Mouse (Mus musculus) adipocyte (in vitro differentiated cells): Measurements from ENCODE around the gene Dido1.

ENCODE experiments used
- DNase-seq: peaks from one replicate; pipeline ENCODE4 v3.0.0-alpha.2; 2016; ENCODE audit warnings: low spot score

The Dido1 gene

DNA sequence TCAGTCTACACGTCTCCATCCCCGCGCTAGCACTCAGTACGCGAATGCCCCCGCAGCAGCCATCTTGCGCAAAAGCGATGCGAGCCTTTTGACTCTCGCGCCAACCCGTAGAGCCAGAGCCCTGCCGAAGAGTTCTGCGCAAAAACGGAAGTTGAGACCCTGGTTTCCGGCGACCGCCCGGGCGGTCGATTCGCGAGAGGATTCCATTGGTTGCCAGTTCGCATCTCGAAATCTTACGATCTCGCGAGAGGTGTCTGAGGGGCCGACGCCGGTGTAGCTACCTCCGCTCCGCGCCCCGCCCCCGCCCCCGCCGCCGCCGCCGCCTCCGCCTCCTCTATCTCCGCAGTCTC, at the start of gene Dido1, which contains the start of gene Gid8:
Gene Dido1 (minus strand): TSS at position 77 of the 350 bp plus-strand sequence.
Gene Gid8 (plus strand): TSS at position 195 of the 350 bp plus-strand sequence.
- peak; percentile 99 for DNase-seq

DNA sequence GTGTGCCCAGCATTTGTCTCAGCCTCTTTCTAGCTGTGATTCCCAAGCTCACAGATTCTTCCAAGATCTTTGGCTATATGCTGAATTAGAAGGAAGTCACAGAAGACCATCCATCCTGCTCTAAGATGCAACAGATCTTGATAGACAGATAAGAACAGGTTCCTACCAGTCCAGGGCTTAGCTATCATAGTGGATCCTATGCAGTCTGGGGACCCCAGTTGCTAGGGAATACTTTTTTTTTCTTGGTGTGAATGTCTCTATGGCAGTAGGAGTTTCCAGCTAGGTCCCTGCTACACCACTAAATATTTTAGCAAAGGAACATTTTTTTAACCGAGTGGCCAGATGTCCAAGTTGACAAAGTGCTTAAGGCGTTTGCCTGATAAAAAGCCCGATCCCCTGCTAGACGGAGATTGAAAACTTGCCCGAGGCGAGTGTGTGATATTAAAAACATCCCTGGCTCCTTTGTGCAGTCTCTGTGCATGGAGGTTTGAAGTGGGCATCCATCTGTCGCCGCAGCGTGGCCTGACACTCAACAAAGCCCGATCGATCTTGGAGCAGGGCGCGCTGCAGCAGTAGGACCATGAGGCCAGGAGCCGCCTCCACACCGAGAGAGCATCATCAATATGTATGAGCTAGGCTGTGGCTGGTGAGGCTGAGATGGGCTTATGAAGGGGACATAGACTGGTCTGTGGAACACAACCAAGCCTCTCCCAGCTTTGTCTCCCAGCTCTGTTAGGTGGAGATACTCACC, 48.9 kb upstream of the Dido1 start:
- DNase-seq: no peak

DNA sequence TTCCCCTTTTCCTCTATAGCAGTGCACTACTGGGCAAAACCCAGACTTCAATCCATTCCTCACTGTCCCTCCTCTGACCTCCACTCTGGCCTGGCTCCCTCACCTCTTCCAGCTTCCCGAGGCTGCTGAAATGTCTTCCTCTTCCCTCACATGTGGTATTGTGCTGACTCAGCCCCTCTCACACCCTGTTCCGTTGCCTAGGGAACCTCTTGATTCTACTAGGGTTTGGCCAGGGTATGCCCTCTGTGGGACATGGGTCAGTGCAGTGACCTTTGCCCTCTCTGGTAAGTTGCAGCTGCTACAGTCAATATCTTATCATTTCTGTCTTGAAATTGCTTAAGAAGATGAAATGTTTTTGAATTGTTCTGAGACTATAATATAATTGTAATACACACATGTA, 47.0 kb upstream of the Dido1 start:
- no peak for DNase-seq

DNA sequence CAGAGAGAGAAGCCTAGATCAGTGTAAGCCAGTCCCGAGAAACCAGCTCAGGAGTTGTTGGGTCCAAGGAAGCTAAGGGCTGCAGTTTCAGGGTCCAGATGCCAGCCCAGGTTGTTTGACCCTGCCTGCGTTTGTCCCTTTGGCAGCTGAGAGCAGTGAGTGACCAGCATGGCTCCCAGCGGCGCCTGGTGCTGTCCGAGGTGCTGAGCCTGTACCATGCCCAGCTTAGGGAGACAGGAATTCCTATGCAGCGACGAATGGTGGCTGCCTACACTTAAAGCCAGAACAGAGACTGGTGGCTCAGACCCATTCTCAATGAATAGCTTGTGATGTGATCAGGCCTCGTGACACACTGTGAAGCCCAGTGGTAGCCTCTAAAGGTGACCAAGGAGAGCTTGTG, 46.1 kb upstream of the Dido1 start:
- peak; percentile 68 for DNase-seq

DNA sequence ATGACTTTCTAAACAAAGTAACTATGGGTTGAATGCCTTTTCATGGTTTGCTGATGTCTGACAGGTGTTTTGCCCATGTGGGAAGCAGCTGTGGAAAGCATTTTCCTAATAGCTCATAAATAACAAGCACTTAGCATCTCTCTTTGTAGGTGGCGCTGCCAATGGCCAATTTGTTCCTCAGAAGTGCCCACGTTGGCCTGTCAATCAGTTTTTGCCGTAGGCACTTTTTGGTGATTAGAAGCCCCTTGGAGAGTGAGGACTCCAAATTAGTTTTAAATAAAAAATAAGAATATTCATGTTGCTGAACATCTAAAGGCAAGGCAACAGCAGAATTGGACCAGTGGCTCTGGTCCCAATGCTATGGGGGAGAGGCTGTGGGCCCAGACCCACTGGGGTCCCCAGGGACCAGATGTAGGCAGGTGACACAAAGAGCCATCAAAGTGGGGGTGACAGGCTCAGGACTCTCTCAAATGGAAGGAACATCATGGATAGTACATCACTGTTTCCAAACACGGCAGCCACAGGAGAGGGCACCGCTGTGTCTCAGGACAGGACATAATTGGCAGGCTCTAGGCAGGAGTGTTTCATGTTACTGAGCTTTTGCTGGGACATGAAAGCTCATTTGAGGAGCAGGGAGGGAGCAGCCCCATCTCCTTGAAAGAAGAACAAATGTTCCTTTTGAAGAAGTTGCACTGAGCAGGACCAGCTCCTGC, 45.3 kb upstream of the Dido1 start:
- DNase-seq: no peak

DNA sequence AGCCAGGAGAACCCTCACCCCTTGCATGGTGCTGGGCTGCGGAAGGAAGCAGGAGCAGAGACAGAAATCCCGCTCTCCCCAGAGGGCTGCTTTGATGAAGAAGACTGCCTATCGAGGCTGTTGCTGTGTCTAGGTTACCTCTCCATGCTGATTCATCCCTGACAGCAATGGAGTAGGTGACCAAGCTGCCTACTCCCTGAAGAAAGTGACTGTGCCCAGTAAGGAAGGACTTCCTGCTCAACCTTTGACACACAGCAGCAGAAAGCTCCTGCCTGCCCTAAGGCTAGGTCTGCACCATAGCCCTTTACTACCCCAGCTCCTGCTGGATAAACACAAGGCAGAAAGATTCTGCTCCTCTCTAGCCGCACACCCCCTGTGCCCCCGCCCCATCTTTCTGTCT, 39.1 kb upstream of the Dido1 start:
- DNase-seq: no peak

DNA sequence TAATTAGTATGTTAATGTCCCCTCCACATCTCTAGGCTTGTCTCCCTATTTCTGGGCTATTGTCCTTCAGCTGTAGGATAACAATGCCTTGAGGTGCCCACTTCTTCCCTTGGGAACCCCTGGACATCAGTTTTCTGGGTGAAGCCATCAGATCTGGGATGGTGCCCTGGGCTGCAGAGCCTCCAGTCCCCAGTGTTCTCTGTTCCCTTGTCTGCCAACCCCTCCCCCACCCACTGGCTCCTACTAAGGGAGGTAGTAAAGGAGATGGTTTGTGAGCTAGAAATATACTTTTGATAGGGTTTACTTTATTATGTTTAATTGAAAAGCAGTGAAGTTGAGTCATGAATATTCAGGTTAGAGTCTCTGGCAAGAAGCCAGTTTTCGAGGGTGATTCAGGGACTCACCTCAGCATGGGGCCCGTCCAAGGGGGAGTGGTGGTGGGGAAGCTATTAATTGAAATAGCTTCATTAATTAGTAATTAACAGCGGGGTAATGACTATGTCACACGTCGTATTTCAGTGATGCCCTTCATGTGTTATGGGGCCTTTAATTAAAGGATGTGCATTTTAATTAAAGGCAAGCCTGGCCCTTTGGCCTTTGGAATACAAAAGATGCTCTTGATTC, 36.9 kb upstream of the Dido1 start:
- DNase-seq: no peak

DNA sequence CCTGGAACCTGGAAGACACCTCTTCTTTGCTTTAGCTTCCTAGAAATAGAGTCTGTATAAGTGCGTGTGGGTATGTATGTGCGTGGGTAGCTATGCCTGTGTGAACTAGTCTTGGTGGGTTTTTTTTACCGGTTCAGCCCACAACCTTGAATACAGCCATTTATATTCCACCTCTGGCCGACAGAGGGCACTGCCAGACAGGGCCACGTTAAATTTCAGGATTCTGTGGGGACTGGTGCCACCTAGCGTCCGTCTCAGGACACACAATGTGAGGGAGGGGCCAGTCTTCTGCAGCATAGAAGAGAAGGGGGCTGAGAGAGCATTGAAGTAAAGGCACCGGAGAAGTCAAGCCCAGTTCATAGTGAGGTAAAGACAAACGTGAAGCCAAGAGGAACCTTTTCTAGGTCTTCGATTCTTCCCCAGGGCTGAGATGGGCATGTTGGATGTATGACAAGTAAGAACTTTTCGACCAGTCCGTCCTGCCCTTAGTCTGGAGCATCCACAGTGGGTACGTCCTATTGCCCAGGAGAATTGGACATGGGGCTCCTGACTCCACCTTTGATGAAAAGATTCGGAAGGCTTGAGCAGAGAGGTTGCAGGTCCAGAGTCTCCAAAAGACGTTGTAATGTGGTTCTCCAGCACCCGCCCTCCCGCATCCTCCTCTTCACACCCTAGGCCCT, 35.6 kb upstream of the Dido1 start:
- peak; percentile 91 for DNase-seq

DNA sequence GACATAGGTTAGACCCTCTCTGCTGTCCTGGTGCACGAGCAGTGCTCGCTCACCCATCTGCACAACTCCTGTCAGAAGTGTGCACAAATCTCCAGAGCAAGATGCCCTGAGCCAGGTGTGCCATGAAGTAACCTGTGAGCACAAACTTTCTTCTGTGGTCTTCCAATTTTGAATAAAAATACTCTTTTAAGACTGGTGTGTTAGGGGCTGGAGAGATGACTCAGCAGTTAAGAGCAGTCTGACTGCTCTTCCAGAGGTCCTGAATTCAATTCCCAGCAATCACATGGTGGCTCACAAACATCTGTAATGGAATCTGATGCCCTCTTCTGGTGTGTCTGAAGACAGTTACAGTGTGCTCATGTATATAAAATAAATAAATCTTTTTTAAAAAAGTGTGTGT, 33.5 kb upstream of the Dido1 start:
- DNase-seq: no peak

DNA sequence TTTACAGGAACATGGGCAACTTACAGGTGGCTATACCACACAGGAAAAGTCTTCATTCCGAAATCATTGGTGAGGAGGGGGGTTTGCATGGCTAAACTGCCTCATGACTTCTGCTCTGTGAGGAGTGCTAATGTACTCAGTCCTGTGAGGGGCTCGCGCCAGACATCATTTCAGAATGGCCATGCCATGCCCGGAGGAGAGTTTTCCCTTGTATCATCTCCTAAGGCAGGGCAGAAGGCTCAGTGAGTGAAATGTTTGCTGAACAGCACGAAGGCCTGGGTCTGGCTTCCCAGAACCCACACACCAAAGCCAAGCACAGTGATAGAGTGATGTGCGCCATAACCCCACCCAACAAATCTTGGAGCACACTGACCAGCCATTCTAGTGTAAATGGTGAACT, 33.0 kb upstream of the Dido1 start:
- no peak for DNase-seq

DNA sequence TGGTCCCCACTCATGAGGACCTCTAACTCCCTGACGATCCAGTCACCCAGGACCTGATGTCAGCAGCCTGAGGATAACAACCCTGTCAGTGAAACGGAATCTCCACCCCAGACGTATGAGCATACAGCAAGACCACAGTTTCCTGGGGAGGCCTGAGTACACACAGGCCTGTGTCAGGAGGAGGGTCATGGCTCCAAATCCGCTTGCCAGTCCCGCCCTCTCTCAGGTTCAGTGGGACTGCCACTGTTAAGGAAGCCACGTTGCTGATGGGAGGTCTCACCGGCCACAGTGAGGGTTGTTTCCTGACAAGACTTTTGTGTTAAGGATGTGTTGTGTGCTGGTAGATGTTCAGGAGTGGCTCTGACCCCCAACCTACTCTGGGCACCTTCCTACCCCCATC, 31.6 kb upstream of the Dido1 start:
- no peak for DNase-seq

DNA sequence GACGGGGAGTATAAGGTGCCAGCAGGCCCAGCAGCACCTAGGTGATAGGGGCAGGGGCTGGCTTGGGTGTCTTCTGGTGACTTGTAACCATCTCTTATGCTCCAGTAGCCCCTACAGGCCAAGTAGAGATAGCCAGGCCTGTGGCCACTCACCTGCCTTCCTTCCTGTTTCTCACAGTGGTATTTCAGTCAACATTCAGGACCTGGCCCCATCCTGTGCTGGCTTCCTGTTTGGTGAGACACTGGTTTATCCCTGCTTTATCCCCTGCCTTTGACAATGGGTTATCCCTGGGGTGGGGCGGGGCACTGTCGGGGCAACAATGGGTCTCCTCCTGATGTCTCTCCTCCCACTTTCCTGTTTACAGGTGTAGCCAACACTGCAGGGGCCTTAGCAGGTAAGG, 30.6 kb upstream of the Dido1 start:
- DNase-seq: no peak

DNA sequence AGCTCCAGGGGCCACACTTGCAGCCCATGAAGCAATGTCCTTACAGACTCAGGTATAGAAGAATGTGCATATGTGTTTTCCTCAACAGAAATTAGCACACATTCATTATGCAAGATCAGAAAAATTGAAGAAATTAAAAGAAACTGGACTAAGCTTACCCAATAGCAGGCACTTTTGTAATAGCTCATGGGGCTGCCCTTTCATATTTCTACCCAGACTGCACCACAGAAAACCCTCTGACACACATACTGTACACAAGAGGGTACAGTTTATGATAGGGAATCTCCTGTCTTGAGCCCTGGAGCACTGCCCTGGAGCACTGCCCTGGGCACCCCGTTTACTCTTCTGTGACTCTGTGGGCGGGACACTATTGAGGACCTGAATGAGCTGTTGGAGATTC, 28.2 kb upstream of the Dido1 start:
- DNase-seq: peak; percentile 54

DNA sequence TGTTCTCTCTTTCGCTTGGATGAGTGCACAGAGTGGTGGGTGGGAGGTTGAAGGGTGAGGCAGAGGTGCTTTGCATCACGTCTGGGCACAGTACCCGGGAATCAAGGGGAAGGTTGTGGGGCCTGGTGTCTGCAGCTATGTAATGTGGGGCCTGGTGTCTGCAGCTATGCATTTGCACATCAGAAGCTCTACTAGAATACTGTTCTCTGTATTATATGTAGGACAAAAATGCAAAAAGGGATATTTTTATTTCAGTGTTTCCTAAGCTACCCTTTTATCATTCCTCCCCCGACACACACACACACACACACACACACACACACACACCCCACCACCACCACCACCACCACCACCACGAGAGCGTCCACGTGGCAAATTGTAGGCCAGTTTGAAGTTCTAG, 25.4 kb upstream of the Dido1 start:
- DNase-seq: no peak

DNA sequence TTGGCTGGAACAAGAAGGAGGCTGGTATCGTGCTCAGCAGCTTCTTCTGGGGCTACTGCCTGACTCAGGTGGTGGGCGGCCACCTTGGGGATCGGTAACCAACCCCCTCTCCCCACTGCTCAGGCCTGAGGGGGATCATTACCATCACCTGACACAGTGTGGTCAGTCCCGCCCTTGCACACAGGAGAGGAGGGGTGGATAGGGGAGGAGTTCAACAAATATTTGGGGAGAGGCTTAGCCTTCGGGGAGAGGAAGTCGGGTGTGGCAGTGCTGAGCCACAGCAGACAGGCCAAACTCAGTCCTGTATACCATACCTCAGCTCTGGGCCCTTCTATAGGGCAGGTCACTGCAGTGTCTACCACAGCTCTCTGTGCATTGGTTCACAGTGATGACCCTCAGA, 22.2 kb upstream of the Dido1 start:
- DNase-seq: no peak

DNA sequence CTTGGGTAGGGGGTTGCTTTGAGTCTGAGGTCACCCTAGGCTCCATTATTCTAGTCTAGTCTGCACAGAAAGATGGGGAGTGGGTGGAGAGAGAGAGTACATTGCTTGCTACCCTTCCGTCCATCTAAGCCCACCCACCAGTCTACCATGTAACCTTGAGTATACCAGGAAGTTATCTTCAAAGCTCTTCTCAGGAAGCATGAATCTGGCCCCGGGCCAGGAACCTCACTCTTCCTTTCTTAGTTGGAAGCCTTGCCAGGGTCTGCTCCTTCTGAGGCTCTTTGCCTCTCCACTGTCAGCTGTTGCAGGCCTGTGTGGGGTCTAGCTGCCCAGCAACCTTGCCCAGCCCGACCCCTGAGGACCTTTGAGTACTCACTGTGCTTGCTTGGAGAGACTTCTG, 21.2 kb upstream of the Dido1 start:
- no peak for DNase-seq

DNA sequence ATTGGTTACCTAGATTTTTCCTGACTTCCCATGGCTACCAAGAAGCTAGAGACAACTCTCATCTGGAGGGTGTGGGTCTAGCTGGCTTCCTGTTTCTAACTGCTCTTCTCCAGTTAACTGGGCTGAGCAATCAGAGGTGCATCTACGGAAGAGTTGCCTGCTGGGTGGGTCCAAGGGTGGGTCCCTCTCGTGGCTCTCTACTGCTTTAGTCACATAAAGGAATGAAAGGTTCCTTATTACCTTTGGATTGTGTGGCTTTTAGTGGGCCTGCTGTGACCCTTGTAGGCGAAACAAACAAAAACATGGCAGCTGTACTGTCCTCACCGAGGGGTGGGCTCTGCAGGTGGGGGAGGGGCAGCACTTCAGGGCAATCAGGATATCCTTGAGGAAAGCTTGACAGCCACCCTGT, 17.8 kb upstream of the Dido1 start:
- DNase-seq: no peak

DNA sequence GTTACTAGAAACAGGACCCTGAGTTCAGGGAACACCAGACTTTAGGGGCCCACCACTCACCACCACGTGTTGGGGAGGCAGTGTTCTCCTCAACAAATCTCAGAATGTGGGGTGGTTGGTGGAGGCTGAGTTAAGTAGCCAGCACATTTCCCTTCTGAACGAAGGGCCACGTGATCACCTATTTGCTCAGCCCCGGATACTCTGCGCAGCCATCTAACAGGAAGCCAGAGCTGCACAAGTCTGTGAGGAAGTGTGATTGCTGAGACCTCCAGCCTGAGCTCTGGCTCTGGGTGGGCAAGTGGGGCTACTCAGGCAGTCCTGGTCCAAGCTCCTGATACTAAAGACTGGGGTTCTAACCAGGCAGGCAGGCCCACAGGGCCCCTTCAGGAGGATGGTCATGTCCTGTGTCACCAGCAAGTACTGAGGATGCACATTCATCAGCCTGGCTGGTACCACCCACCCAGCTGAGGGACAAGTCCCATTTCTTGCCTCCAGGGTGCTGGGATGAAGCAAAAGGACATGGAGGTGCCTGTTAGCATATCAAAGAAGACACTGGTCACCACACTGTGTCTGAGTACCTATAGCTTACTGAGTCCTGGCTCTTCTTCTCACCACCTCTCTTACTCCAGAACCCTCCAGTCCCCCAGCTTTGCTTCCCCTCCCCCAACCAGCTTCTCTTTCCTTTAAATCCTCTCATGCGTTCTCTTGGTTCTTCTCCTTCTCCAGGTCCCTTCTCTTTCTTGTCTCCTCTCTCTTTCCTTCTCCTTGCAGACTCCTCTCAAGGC, 17.1 kb upstream of the Dido1 start:
- no peak for DNase-seq

DNA sequence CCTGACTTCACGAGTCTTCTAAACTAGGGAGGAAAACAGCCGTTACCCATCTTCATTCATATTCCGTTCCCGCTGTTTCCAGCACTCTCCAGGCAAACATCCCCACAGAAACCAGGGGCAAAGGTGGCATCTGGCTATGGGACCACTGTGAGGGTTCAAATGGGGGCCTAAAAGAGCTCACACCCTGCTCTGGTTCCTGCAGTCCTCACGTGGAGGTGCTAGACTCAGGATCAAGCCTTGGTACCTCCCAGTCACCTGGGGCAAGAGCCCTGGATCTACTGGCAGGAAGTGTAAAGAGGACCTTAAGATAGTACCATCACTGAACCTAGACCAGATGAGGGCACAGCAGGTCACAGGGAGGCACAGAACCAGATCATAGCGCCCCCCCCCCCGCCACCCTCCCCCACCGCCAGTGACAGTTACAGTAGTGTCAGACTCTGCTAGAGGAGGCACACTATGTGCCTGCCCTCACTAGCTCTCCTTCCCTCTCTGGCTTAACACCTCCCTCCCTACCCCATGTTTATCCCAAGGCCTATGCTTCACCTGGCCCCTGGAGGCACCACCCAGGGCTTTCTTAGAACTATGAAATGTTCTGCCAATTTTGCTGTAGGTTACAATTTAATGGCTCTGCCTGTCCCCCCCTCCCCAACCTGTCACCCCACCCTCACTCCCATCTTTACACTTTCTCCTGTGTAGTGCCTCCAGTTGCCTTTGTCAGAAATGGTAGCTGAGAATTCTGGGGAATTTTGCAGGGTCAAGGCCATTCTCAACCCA, 16.2 kb upstream of the Dido1 start:
- DNase-seq: no peak

DNA sequence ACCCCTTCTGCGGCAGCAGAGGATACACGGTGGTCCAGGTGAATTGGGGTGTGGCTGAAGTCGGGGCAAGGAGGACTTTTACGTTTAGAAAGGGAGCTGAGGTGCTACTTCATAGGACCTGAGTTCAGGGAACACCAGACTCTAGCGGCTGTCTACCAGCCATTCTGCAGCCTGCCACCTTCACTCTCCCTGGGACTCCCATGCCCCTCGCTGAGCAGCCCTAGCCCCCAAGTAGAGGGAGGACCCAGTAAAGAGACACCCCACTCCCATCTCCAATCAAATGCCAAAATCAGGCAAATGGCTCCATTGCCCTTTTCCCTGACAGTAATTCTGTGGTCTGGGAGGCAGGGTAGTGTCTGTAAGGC, 15.6 kb upstream of the Dido1 start:
- no peak for DNase-seq
